In genomic region chr12:52014044-52014443, GRCm38 (mm10) we compare ENCODE assay signal across 28 mouse cellular contexts. TPM values are rescaled to one million over a fixed set of nuclear protein-coding genes. Genes with fewer than 3 reads are reported as not detected.
A peak's percentile ranks its signal among the peaks of the same experiment; 100 is the strongest.
DNase-seq lines count a peak whose midpoint lies in the region; ATAC-seq and TF ChIP-seq lines count a peak whose summit lies in the region.
"Had no signal": no experiment of that assay in that cellular context is flagged by ENCODE, and none has a peak within 500 bp of the region (broad histone marks: within the 10 kb centered on the region; RNA-seq: fewer than 3 reads in every experiment).

No protein-coding gene starts in this region.

- no peak for TF ChIP-seq CTCF in intestine, postnatal 0 days (IDR thresholded peaks at IDR 0.05; ENCODE audit: low read depth)

- H3K4me2 ChIP-seq in intestine, postnatal 0 days (replicated peaks; ENCODE audit: low read depth) = no peak overlapping the region
- H3K4me2 ChIP-seq: heart, embryonic 13.5 days; hindbrain, embryonic 14.5 days; limb, embryonic 15.5 days had no signal

- no peaks in the 10 kb centered on the region for H3K4me1 ChIP-seq in intestine, postnatal 0 days (replicated peaks; ENCODE audit: control insufficient read depth, insufficient read depth, low read length)
- H3K4me1 ChIP-seq: limb, embryonic 15.5 days had no signal

- no peaks in the 10 kb centered on the region for H3K36me3 ChIP-seq in intestine, postnatal 0 days (ENCODE audit: control insufficient read depth, insufficient read depth)
- H3K36me3 ChIP-seq: forebrain, embryonic 10.5 days; heart, embryonic 13.5 days; limb, embryonic 15.5 days had no signal

- H3K4me3 ChIP-seq in intestine, postnatal 0 days (ENCODE audit: low read depth, low read length) = no peak overlapping the region
- H3K4me3 ChIP-seq: forebrain, embryonic 10.5 days; heart, embryonic 13.5 days; limb, embryonic 15.5 days had no signal

- peak; percentile 41; the same call in 1 of the 2 replicates for ATAC-seq in intestine, postnatal 0 days
- ATAC-seq: forebrain, postnatal 0 days; liver, postnatal 0 days; midbrain, embryonic 16.5 days had no signal

- H3K27ac ChIP-seq in intestine, postnatal 0 days (ENCODE audit: low read depth, low read length) = no peak overlapping the region
- H3K27ac ChIP-seq: heart, embryonic 13.5 days; hindbrain, embryonic 14.5 days; kidney, postnatal 0 days; limb, embryonic 15.5 days had no signal

- 59% methylated on average over 11 of the region's 11 CpGs for WGBS in intestine, postnatal 0 days

- no peak overlapping the region for H3K9ac ChIP-seq in intestine, postnatal 0 days (ENCODE audit: low read depth, low read length)
- H3K9ac ChIP-seq: forebrain, postnatal 0 days; heart, embryonic 13.5 days; hindbrain, embryonic 14.5 days; limb, embryonic 15.5 days; liver, postnatal 0 days had no signal

- peak; percentile 51 for DNase-seq in adrenal gland, adult 2 months
- DNase-seq in adrenal gland, adult 8-10 months = no peak
- peak; percentile 35 for DNase-seq in ovary, adult 18-20 months (ENCODE audit: low spot score)
- no peak for DNase-seq in ovary, postnatal 10 days (ENCODE audit: low spot score)
- peak; percentile 46 for DNase-seq in lung, postnatal 36 days
- no peak for DNase-seq in layer of hippocampus, postnatal 36 days
- no peak for DNase-seq in urinary bladder, adult 2 months (ENCODE audit: low spot score)
- DNase-seq: cerebellum, adult 2 months; kidney, adult 11 months; liver, postnatal 0 days; right cerebral cortex, postnatal 14 days; spleen, adult 18-20 months; thymus, adult 18-20 months had no signal

- H3K9me3 ChIP-seq in intestine, postnatal 0 days (ENCODE audit: control insufficient read depth) = no peaks in the 10 kb centered on the region
- H3K9me3 ChIP-seq: forebrain, embryonic 10.5 days; heart, embryonic 13.5 days; limb, embryonic 15.5 days had no signal

- no peaks in the 10 kb centered on the region for H3K27me3 ChIP-seq in intestine, postnatal 0 days (replicated peaks; ENCODE audit: control insufficient read depth, insufficient read depth, low read length)
- H3K27me3 ChIP-seq: heart, embryonic 13.5 days; limb, embryonic 15.5 days had no signal

RNA-seq across cellular contexts. Expression of gene Dtd2, which starts 7.7 kb away (rescaled TPM):
- total RNA-seq in adrenal gland, adult 2 months (2021) = 10 to 100 TPM; 16.1 to 22.5 TPM
- 10.3 and 16.5 TPM in 2 replicates for polyA plus RNA-seq in adrenal gland, adult 2 months (2012; rRNA removed)
- 10 to 100 TPM; 20.1 to 34.0 (median 22.3) TPM for total RNA-seq in adrenal gland, adult 8-10 months (2022)
- polyA plus RNA-seq in intestine, postnatal 0 days (2015; fragmentation: Nextera tagmentation; extraction: Ambion mirVana) = 28.5 and 31.8 TPM in 2 replicates
- 10 to 100 TPM in 1 of 2 experiments, 1 to 10 TPM in 1; 9.5 to 10.9 TPM for total RNA-seq in layer of hippocampus, postnatal 36 days (2021)
- 12.5 and 16.8 TPM in 2 replicates for polyA plus RNA-seq in urinary bladder, adult 2 months (2012; rRNA removed)

RNA-seq across cellular contexts. Expression of gene Gpr33, which starts 13.8 kb away (rescaled TPM):
- not detected for total RNA-seq in adrenal gland, adult 2 months (2021)
- polyA plus RNA-seq in adrenal gland, adult 2 months (2012; rRNA removed) = 0.07 TPM in 1 of 2 replicates, not detected in the other
- total RNA-seq in adrenal gland, adult 8-10 months (2022) = not detected
- polyA plus RNA-seq in intestine, postnatal 0 days (2015; fragmentation: Nextera tagmentation; extraction: Ambion mirVana) = not detected in 2 replicates
- total RNA-seq in layer of hippocampus, postnatal 36 days (2021) = not detected
- 0.10 and 0.30 TPM in 2 replicates for polyA plus RNA-seq in urinary bladder, adult 2 months (2012; rRNA removed)
- total RNA-seq: forebrain, postnatal 0 days; gastrocnemius, adult 18-20 months; heart, postnatal 25 days; layer of hippocampus, adult 18-20 months; left cerebral cortex, adult 18-20 months; left cerebral cortex, postnatal 36 days; neutrophil, adult 5-6 weeks had no signal
- polyA plus RNA-seq: cerebellum, adult 2 months; forebrain, embryonic 10.5 days; forebrain, postnatal 0 days; gonadal fat pad, adult 2 months; heart, embryonic 13.5 days; hindbrain, embryonic 14.5 days; kidney, postnatal 0 days; limb, embryonic 15.5 days; liver, postnatal 0 days; midbrain, embryonic 16.5 days had no signal

RNA-seq across cellular contexts. Expression of gene Heatr5a, which starts 42.9 kb away (rescaled TPM):
- 10 to 100 TPM; 20.3 to 23.0 TPM for total RNA-seq in adrenal gland, adult 2 months (2021)
- 18.5 and 24.9 TPM in 2 replicates for polyA plus RNA-seq in adrenal gland, adult 2 months (2012; rRNA removed)
- total RNA-seq in adrenal gland, adult 8-10 months (2022) = 10 to 100 TPM; 21.4 to 27.5 (median 26.0) TPM
- polyA plus RNA-seq in intestine, postnatal 0 days (2015; fragmentation: Nextera tagmentation; extraction: Ambion mirVana) = 4.4 and 5.5 TPM in 2 replicates
- total RNA-seq in layer of hippocampus, postnatal 36 days (2021) = 10 to 100 TPM in 1 of 2 experiments, 1 to 10 TPM in 1; 8.7 to 10.4 TPM
- polyA plus RNA-seq in urinary bladder, adult 2 months (2012; rRNA removed) = 17.1 and 19.4 TPM in 2 replicates

Comparison
In these comparisons a context has a peak if more than half of its experiments do, and no peak if none do; other contexts are left out.
1. DNase-seq: peak in adrenal gland, adult 2 months (single experiment), ovary, adult 18-20 months (single experiment) and lung, postnatal 36 days (single experiment); none in adrenal gland, adult 8-10 months (single experiment), ovary, postnatal 10 days (single experiment), layer of hippocampus, postnatal 36 days (0 of 2) and urinary bladder, adult 2 months (single experiment).